Mouse (Mus musculus) MEL (cell line): Measurements from ENCODE around the gene Ern1.

Source experiments
- CTCF ChIP-seq, 3 experiments: IDR thresholded peaks in 2 of 3; conservative IDR thresholded peaks in 1 of 3; 2 replicates each; pipeline ENCODE4 v1.5.1; 2011 to 2012; ENCODE audit warnings: low read length in 3 of 3, low read depth in 2 of 3, mild to moderate bottlenecking in 2 of 3, improper control_type of control experiment in 1 of 3, inconsistent platforms in 1 of 3, mixed read lengths in 1 of 3, moderate library complexity in 1 of 3; ENCODE audit not compliant: control insufficient read depth in 1 of 3, insufficient read depth in 1 of 3, poor library complexity in 1 of 3, severe bottlenecking in 1 of 3
- E2F4 ChIP-seq: IDR thresholded peaks from 2 replicates; pipeline ENCODE4 v1.6.1; 2011; ENCODE audit warnings: low read depth, low read length, improper control_type of control experiment, borderline replicate concordance
- GATA1 ChIP-seq: IDR thresholded peaks from 2 replicates; pipeline ENCODE4 v1.6.1; 2011; ENCODE audit warnings: low read depth, low read length, improper control_type of control experiment
- POLR2A ChIP-seq, 2 experiments: IDR thresholded peaks; 2 replicates each; pipeline ENCODE4 v1.6.1; 2011 to 2012; ENCODE audit warnings: low read length in 2 of 2, mild to moderate bottlenecking in 2 of 2, control low read depth in 1 of 2, improper control_type of control experiment in 1 of 2, low read depth in 1 of 2, moderate library complexity in 1 of 2; ENCODE audit not compliant: control insufficient read depth in 1 of 2, insufficient read depth in 1 of 2, poor library complexity in 1 of 2
- SIN3A ChIP-seq: IDR thresholded peaks from 2 replicates; pipeline ENCODE4 v1.6.1; 2012; ENCODE audit warnings: low read length, improper control_type of control experiment, inconsistent platforms
- TAL1 ChIP-seq: IDR thresholded peaks from 2 replicates; pipeline ENCODE4 v1.6.1; 2012; ENCODE audit warnings: mild to moderate bottlenecking, inconsistent platforms, low read length, moderate library complexity, mixed read lengths
- TBP ChIP-seq: IDR thresholded peaks from 2 replicates; pipeline ENCODE4 v1.8.0; 2011; ENCODE audit warnings: low read depth, low read length, improper control_type of control experiment
- UBTF ChIP-seq: IDR thresholded peaks from 2 replicates; pipeline ENCODE4 v1.6.1; 2012; ENCODE audit warnings: low read depth, mild to moderate bottlenecking, inconsistent platforms, low read length, improper control_type of control experiment, moderate library complexity, borderline replicate concordance; ENCODE audit not compliant: insufficient read depth
- USF2 ChIP-seq, 2 experiments: IDR thresholded peaks; 2 replicates each; pipeline ENCODE4 v1.6.1; 2011 to 2012; ENCODE audit warnings: improper control_type of control experiment in 2 of 2, low read length in 2 of 2, borderline replicate concordance in 1 of 2, inconsistent platforms in 1 of 2, low read depth in 1 of 2, mild to moderate bottlenecking in 1 of 2; ENCODE audit not compliant: insufficient read depth in 1 of 2

DNA sequence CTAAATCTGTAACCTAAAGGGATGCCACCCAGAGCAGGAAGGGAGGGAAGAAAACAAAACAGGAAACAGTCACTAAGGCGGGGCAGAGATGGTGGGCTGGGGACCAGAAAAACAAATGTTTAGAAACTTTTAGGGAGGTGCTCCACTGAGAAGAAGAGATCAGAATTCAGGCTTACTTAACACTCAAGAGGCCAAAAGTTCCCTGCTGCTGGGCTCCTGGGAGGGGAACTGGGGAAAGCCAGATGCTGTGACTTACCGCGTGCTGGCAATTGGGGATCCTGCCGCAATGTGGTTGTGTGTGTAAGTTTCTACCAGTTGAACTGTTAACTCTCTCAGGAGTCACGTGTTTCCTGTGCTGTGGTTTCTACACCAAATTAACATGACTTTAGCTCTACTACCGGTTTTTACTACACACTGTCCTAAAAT lies 99.8 kb downstream of the Ern1 start, which contains the start of gene Icam2:
- TF ChIP-seq TBP: peak; percentile 91
- no peak for TF ChIP-seq CTCF (IDR thresholded peaks at IDR 0.05 in 2 of 3, conservative IDR thresholded peaks at IDR 0.05 in 1 of 3; ENCODE audit: control insufficient read depth in 1 of 3, insufficient read depth in 1 of 3, low read depth in 2 of 3, low read length in 3 of 3, poor library complexity in 1 of 3, severe bottlenecking in 1 of 3)
- TF ChIP-seq GATA1: peak; percentile 12; the same call in 1 of the 2 replicates
- TF ChIP-seq USF2 (IDR thresholded peaks at IDR 0.05; ENCODE audit: borderline replicate concordance in 1 of 2, insufficient read depth in 1 of 2, low read depth in 1 of 2, low read length in 2 of 2): peak; percentile 46 to 74; a peak in 3 of 4 replicates
- TF ChIP-seq E2F4: no peak; the same call in 1 of the 2 replicates
- no peak for TF ChIP-seq UBTF
- peak; percentile 95 for TF ChIP-seq SIN3A
- peak; percentile 70 to 97; a peak in 3 of 4 replicates for TF ChIP-seq POLR2A (IDR thresholded peaks at IDR 0.05; ENCODE audit: control insufficient read depth in 1 of 2, insufficient read depth in 1 of 2, low read depth in 1 of 2, low read length in 2 of 2, poor library complexity in 1 of 2)
- no peak for TF ChIP-seq TAL1
